ENCODE assay signal across 12 mouse cellular contexts in the genomic region with DNA sequence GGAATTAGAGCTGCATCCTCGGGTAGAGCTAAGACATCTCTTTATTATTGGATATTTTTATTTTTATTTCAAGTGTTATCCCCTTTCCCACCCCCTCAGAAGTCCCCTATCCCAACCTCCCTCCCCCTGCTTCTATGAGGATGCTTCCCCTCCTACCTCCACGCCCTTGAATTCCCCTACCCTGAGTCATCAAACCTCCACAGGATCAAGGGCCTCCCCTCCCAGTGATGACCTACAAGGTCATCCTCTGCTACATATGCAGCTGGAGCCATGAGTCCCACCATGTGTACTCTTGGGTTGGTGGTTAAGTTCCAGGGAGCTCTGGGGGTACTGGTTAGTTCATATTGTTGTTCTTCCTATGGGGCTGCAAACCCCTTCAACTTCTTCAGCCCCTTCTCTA. TPM values are rescaled to one million over a fixed set of nuclear protein-coding genes. Genes with fewer than 3 reads are reported as not detected.
"Had no signal": no experiment of that assay in that cellular context is flagged by ENCODE, and none has a peak within 500 bp of the region (broad histone marks: within the 10 kb centered on the region; RNA-seq: fewer than 3 reads in every experiment).

No protein-coding gene starts in this region.

- ATAC-seq: midbrain, embryonic 16.5 days had no signal

- DNase-seq: lung, adult 18-20 months; lung, embryonic 14.5 days; lung, postnatal 10 days; lung, postnatal 4 days; midbrain, embryonic 14.5 days; retina, postnatal 1 day; right cerebral cortex, postnatal 14 days; thymus, adult 2 months; thymus, postnatal 25 days had no signal

RNA-seq across cellular contexts. Expression of a gene that starts 1.2 kb away (rescaled TPM):
- total RNA-seq: megakaryocyte, adult 5-6 weeks; megakaryocyte-erythroid progenitor cell, adult 5-6 weeks had no signal

RNA-seq across cellular contexts. Expression of a gene that starts 1.9 kb away (rescaled TPM):
- total RNA-seq: megakaryocyte, adult 5-6 weeks had no signal

RNA-seq across cellular contexts. Expression of a gene that starts 9.7 kb away (rescaled TPM):
- total RNA-seq: megakaryocyte, adult 5-6 weeks; megakaryocyte-erythroid progenitor cell, adult 5-6 weeks had no signal
